Mouse (Mus musculus) testis, adult 2 months (tissue): Measurements from ENCODE around the gene Rsph14. TPM values are rescaled to one million over a fixed set of nuclear protein-coding genes. Genes with fewer than 3 reads are reported as not detected.
A peak's percentile ranks its signal among the peaks of the same experiment; 100 is the strongest.

Experiments used
- H3K27ac ChIP-seq: fragments of 200-500 bp; 2 replicates; pipeline ENCODE4 v1.5.1; 2012; ENCODE audit warnings: low read depth, low read length; ENCODE audit not compliant: control insufficient read depth, insufficient read depth
- H3K27me3 ChIP-seq: fragments of 200-500 bp; 2 replicates; pipeline ENCODE4 v1.6.1; 2012; ENCODE audit warnings: mild to moderate bottlenecking, low read length, moderate library complexity; ENCODE audit not compliant: control insufficient read depth, insufficient read depth
- H3K36me3 ChIP-seq: fragments of 200-500 bp; 2 replicates; pipeline ENCODE4 v1.6.1; 2012; ENCODE audit warnings: mild to moderate bottlenecking, low read length; ENCODE audit not compliant: control insufficient read depth, insufficient read depth
- H3K4me1 ChIP-seq: fragments of 200-500 bp; 2 replicates; pipeline ENCODE4 v1.6.1; 2012; ENCODE audit warnings: low read length; ENCODE audit not compliant: control insufficient read depth, insufficient read depth
- H3K4me3 ChIP-seq: fragments of 200-500 bp; 2 replicates; pipeline ENCODE4 v1.5.1; 2012; ENCODE audit warnings: low read depth, mild to moderate bottlenecking, low read length, moderate library complexity, mixed read lengths; ENCODE audit not compliant: control insufficient read depth
- CTCF ChIP-seq: fragments of 200-500 bp; IDR thresholded peaks from 2 replicates; pipeline ENCODE4 v1.5.1; 2012; ENCODE audit warnings: low read depth, mild to moderate bottlenecking, inconsistent platforms, low read length, moderate library complexity; ENCODE audit not compliant: control insufficient read depth, insufficient read depth, insufficient replicate concordance
- POLR2A ChIP-seq: fragments of 200-500 bp; IDR thresholded peaks from 2 replicates; pipeline ENCODE4 v1.6.1; 2012; ENCODE audit warnings: low read depth, mild to moderate bottlenecking, inconsistent platforms, low read length, moderate library complexity; ENCODE audit not compliant: control insufficient read depth
- polyA plus RNA-seq: library from polyadenylated mRNA; depleted of rRNA; stranded (reverse); fragments of >200 nt; gene quantifications from 2 replicates; pipeline ENCODE4 v1.2.3, GENCODE M21; 2012

Gene Rsph14
- polyA plus RNA-seq, 1 experiment: 43.4 TPM

GRCm38 (mm10) chr10:74964380-74964779 is 68.0 kb downstream of the Rsph14 start:
- H3K27me3 ChIP-seq: no peaks in the 10 kb centered on the region
- H3K27ac ChIP-seq: no peak overlapping the region
- H3K36me3 ChIP-seq: no peaks in the 10 kb centered on the region
- no peak overlapping the region for H3K4me3 ChIP-seq
- no peak for TF ChIP-seq POLR2A
- H3K4me1 ChIP-seq: peaks cover 17% of the 10 kb centered on the region

GRCm38 (mm10) chr10:74952830-74953443 is 79.4 kb downstream of the Rsph14 start:
- no peak overlapping the region for H3K4me3 ChIP-seq
- no peak overlapping the region for H3K27ac ChIP-seq
- no peak for TF ChIP-seq POLR2A
- TF ChIP-seq CTCF: no peak
- no peaks in the 10 kb centered on the region for H3K27me3 ChIP-seq
- H3K36me3 ChIP-seq: no peaks in the 10 kb centered on the region
- H3K4me1 ChIP-seq: no peaks in the 10 kb centered on the region

GRCm38 (mm10) chr10:74940795-74941194 is 91.6 kb downstream of the Rsph14 start:
- Histone ChIP-seq H3K4me3 (no peak overlapping the region), H3K4me1 (no peaks in the 10 kb centered on the region), H3K27ac (no peak overlapping the region), H3K36me3 (no peaks in the 10 kb centered on the region), H3K27me3 (no peaks in the 10 kb centered on the region)
- TF ChIP-seq CTCF (no peak), POLR2A (no peak)

GRCm38 (mm10) chr10:74939300-74939699 is 93.1 kb downstream of the Rsph14 start:
- Histone ChIP-seq H3K27me3 (no peaks in the 10 kb centered on the region), H3K27ac (no peak overlapping the region), H3K4me3 (no peak overlapping the region), H3K36me3 (no peaks in the 10 kb centered on the region), H3K4me1 (no peaks in the 10 kb centered on the region)
- TF ChIP-seq CTCF (no peak; the same call in 1 of the 2 replicates), POLR2A (no peak)

- no peak for TF ChIP-seq POLR2A
- no peak for TF ChIP-seq CTCF
- Histone ChIP-seq H3K27ac (no peak overlapping the region), H3K36me3 (no peaks in the 10 kb centered on the region), H3K27me3 (no peaks in the 10 kb centered on the region), H3K4me3 (no peak overlapping the region), H3K4me1 (no peaks in the 10 kb centered on the region)
These were observed 94.0 kb downstream of the Rsph14 start for GRCm38 (mm10) chr10:74938410-74938809.

GRCm38 (mm10) chr10:74937003-74937790 is 95.2 kb downstream of the Rsph14 start:
- H3K27me3 ChIP-seq: no peaks in the 10 kb centered on the region
- H3K36me3 ChIP-seq: no peaks in the 10 kb centered on the region
- no peak overlapping the region for H3K27ac ChIP-seq
- H3K4me1 ChIP-seq: no peaks in the 10 kb centered on the region
- no peak overlapping the region for H3K4me3 ChIP-seq
- TF ChIP-seq POLR2A: no peak
- peak; percentile 79; the same call in 1 of the 2 replicates for TF ChIP-seq CTCF

- Histone ChIP-seq H3K36me3 (no peaks in the 10 kb centered on the region), H3K27ac (no peak overlapping the region), H3K4me3 (no peak overlapping the region), H3K27me3 (no peaks in the 10 kb centered on the region), H3K4me1 (no peaks in the 10 kb centered on the region)
- peak; percentile 11; the same call in 1 of the 2 replicates for TF ChIP-seq CTCF
- no peak for TF ChIP-seq POLR2A
These were observed 97.4 kb downstream of the Rsph14 start for GRCm38 (mm10) chr10:74935016-74935415.

GRCm38 (mm10) chr10:74934521-74934920 is 97.9 kb downstream of the Rsph14 start:
- Histone ChIP-seq H3K27ac (no peak overlapping the region), H3K27me3 (no peaks in the 10 kb centered on the region), H3K36me3 (no peaks in the 10 kb centered on the region), H3K4me3 (no peak overlapping the region), H3K4me1 (no peaks in the 10 kb centered on the region)
- no peak for TF ChIP-seq CTCF
- no peak for TF ChIP-seq POLR2A
